Mouse (Mus musculus) kidney, adult 8-10 months (tissue): Measurements from ENCODE around the gene Hoxd4.
A peak's percentile ranks its signal among the peaks of the same experiment; 100 is the strongest.

Source experiments
- DNase-seq, 2 experiments: peaks; one replicate each; pipeline ENCODE4 v3.0.0; 2022

Hoxd4 gene

DNA sequence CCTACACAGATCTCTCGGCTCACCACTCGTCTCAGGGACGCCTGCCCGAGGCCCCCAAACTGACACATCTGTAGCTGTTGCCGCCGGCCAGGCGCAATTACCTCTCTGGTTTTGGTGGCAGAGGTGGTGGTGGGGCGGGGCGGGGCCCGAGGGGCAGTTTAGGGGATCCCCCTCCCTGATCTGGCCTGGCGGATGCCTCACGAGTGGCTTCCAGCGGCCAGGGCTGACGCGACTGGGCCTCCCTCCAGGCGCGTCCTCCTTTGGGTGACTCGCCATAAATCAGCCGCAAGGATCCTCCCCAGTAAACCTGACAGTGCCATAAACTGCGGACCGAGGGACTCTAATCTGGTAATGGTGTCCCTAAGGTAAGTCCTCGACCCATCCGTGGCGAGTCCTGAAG is 35.3 kb downstream of the Hoxd4 start:
- DNase-seq = no peak

GRCm38 (mm10) chr2:74747661-74748141 is 36.0 kb downstream of the Hoxd4 start:
- no peak for DNase-seq

GRCm38 (mm10) chr2:74748436-74748995 is 36.8 kb downstream of the Hoxd4 start:
- DNase-seq = no peak

DNA sequence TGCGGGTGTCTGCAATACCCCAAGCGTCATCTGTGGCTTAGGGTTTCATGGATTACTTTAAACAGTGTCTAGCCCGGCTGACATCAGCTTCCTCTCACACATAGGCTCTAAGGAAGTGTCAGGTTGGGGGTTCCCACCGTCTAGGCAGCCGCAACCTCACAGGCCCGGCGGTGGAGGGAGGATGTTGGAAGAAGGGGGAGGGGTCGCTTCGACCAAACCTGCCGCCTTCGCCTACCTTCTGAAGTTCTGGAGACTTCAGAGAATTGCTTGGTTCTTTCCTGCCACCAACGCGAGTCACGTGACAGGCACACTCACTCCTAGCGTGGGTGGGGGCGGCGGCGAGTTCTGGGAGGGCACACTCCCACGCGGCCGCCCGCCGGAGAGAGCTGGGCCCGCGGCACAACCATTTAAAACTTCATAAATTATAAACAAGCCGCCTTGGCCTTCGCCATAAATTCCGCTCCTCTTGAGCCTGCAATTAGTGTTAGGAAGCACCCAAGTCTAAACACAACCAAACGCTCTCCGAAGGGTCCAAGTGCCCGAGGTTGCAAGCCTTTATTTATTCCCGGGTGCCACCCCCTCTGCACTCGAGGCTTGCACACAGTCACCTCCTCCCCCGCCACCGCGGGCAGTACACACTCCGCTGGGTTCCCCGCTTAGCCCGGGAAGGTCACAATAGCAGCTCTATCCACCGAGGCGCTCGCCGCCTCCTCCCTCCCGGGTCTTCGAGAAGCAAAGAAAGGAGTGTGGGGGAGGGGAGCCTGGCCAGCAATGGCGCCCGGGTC is 37.8 kb downstream of the Hoxd4 start:
- DNase-seq = peak; percentile 38 to 41

DNA sequence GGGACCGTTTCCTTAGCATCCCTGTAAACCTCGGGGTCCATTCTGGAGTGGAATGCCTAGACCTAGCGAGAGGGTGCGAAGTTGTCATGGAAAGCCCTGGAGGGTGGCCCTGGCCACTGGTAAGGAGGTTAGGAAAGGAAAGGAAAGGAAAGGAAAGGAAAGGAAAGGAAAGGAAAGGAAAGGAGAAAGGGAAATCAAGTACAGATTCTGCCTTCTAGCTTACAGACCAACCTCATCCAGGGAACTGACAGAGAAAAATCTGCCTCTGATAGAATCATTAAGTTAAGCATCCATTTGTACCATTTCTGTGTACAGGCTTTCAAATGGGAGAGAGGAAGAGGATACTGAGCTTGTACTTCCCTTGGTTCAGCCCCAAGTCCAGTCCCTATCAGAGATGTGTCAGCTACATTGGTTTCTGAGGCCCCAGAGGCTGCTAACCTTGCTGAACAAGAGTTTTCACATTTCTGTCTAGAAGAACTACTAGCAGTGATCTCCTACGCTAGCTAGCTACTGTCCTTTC is 39.1 kb downstream of the Hoxd4 start:
- no peak for DNase-seq

- DNase-seq = no peak
Observed at GRCm38 (mm10) chr2:74751861-74752260, 40.1 kb downstream of the Hoxd4 start.

- no peak for DNase-seq
Observed at GRCm38 (mm10) chr2:74752431-74753174, 40.9 kb downstream of the Hoxd4 start.

- no peak for DNase-seq
Observed at GRCm38 (mm10) chr2:74753175-74753523, 41.4 kb downstream of the Hoxd4 start.

- DNase-seq = no peak
Observed at GRCm38 (mm10) chr2:74753711-74754110, 42.0 kb downstream of the Hoxd4 start.

- DNase-seq = no peak
Observed at GRCm38 (mm10) chr2:74760146-74760545, 48.4 kb downstream of the Hoxd4 start.

DNA sequence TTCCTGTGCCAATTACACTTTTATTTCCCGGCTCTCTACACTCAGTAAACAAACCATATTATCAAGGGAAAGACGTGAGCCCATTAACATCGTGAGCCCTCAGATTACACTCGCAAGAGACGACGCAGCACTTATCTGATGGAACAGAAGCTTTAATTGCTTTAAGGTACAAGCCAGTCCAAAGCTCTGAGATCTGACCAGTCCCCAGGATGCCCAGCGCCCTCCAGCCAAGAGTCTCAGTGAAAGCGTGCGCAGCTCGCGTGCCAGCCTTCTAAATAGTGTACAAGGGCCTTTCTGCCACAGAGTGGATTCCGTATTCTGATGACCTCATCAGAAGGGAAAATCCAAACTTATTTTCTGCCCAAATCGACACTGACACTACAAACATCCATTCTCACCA is 50.2 kb downstream of the Hoxd4 start:
- DNase-seq = no peak

DNA sequence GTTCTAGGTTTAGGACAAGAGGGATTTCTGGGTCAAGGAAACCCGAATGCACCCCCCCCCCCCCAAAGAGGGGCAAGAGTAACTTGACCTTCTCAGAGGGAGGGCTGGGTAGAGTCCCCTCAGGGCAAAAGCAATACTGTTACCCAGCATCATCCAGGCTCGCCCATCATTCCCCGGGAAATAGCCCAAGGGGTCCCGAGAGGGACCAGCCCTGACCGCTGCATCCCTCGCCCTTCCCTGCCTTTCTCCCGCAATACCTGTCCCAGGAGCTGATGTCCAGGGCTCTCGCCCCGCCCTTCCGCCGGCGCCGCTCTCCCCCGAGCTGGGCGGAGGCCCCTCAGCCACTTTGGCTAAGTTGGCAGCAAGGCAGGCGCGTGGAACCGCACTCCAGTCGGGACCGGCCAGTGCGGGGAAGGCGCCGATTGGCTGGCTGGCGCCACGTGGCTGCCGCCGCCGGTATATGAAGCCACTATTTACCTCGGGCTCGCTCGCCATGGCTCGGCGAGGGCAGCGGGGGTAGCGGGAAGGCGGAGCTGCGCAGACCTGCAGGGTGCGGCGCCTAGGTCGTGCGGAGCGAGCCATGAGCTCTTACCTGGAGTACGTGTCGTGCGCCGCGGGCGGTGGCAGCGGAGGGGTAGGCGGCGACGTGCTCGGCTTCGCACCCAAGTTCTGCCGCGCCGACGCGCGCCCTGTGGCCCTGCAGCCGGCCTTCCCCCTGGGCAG is 51.0 kb downstream of the Hoxd4 start, which contains the start of gene Hoxd1:
Hoxd1 (plus strand) TSS at position 459 of the 723 bp plus-strand sequence.
- peak; percentile 46 to 50 for DNase-seq

GRCm38 (mm10) chr2:74763245-74763735 is 51.6 kb downstream of the Hoxd4 start:
- DNase-seq = no peak

DNA sequence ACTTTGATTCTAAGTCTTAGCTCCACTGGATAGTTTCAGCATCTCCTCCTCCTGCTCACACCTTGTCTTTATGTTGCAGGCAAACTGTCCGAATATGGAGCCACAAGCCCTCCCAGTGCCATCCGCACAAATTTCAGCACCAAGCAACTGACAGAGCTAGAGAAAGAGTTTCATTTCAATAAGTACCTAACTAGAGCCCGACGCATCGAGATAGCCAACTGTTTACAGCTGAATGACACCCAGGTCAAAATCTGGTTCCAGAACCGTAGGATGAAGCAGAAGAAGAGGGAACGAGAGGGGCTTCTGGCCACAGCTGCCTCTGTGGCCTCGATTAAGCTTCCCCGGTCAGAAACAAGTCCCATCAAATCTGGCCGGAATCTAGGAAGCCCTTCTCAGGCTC is 52.2 kb downstream of the Hoxd4 start:
- DNase-seq = no peak

DNA sequence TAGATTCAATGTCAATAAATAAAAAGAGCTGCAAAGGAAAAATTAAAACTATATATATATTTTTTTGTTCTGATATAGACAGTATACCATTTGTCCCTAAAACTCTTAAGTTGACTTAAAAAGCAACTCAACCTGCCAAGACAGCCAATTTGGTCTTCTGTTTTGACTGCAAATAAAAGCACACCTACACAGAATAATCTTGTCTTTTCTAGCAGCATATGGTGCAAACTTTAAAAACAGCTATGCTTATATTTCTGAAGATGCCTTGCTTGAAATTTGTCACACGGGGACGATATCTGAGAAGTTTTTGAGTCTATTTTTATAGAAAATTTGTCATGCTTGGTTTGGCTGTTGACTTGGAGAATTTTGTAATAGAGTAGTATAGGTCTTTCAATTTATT is 62.6 kb downstream of the Hoxd4 start:
- no peak for DNase-seq

- no peak for DNase-seq
Observed at GRCm38 (mm10) chr2:74777536-74778275, 66.0 kb downstream of the Hoxd4 start.
